Mouse (Mus musculus): ENCODE measurements at regions not wholly inside any gene's neighbourhood (a gene's known extent, or its start where the extent isn't known, plus 50 kb on each side); places are given as distances from the start of the nearest gene placed in this dataset.

DNA sequence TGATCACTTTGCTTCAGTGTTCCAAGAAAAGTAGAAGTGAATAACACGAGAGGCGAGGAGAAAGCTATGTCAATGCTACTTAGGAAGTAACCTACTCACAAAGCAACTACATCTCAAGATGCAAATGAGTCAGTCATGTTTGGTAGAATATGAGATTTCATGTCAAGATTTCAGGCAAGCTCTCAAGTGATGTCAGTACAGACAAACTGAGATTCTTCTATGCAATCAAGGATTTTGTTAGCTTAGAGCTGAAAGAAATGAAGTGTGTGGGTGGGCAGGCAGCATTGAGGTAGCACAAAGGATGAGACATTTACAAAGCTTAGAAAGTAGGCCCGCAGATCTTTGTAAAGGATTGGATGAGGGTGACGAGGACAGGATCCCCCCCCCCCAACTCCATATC, 480.0 kb upstream of the Syt1 start:
- no peak for TF ChIP-seq POLR2A (IDR thresholded peaks at IDR 0.05; ENCODE audit: low read depth, low read length)
- no peak for TF ChIP-seq CTCF (conservative IDR thresholded peaks at IDR 0.05; ENCODE audit: insufficient read depth, insufficient read length, low read depth, low read length)

Measured in kidney, adult 2 months (tissue).